Mouse (Mus musculus) lung, postnatal 0 days (tissue): Measurements from ENCODE around the gene Kcnc1.

Experiments used
- CTCF ChIP-seq: IDR thresholded peaks from 2 replicates; pipeline ENCODE4 v1.5.1; 2016; ENCODE audit warnings: antibody characterized with exemption, mild to moderate bottlenecking
- EP300 ChIP-seq: IDR thresholded peaks from 2 replicates; pipeline ENCODE4 v1.6.1; 2016; ENCODE audit warnings: antibody characterized with exemption, mild to moderate bottlenecking, control low read depth

DNA sequence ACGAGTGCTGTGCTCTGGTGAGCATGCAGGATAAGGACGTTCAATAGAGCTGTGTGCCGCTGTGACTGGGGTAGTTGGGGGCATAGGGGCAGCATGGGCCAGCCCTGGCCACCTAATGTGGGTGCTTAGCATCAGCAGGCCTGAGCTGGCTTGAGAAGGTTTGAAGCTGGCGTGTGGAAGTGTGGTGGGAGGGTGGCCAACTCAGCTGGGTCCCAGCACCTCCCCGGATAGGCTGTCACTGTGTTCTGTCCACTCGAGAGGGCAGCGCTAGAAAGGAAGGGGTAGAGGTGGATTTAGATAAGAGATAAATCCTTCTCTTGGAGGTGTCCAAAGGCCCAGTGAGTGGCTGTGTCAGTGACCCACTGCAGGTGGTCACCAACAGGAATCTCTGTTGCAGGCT lies 21.2 kb downstream of the Kcnc1 start:
- TF ChIP-seq CTCF (no peak), EP300 (no peak)
